Mouse (Mus musculus) stomach, postnatal 0 days (tissue): ENCODE data around the gene Psmb3.

Experiments used
- CTCF ChIP-seq: IDR thresholded peaks from 2 replicates; pipeline ENCODE4 v1.5.1; 2016; ENCODE audit warnings: antibody characterized with exemption, low read depth, mild to moderate bottlenecking, moderate library complexity
- EP300 ChIP-seq: optimal IDR thresholded peaks from 2 replicates; pipeline ENCODE3; 2016; ENCODE audit warnings: antibody characterized with exemption

GRCm38 (mm10) chr11:97665431-97665830, 37.8 kb upstream of the Psmb3 start:
- TF ChIP-seq EP300 (no peak), CTCF (no peak)
